Mouse (Mus musculus) heart, embryonic 15.5 days (tissue): Measurements from ENCODE around the gene Daxx. TPM values are rescaled to one million over a fixed set of nuclear protein-coding genes. Genes with fewer than 3 reads are reported as not detected.
"Not testable (repeated sequence)": the region's sequence is repeated elsewhere in the genome, so short reads cannot be mapped to it uniquely, and the experiment has no call there.

Source experiments
- ATAC-seq: fragments of 200-750 bp; cut with Nextera tagmentation; replicated peaks from 2 replicates; pipeline ENCODE4 v1.8.0; 2017; ENCODE audit warnings: low read depth, moderate TSS enrichment; ENCODE audit not compliant: insufficient number of reproducible peaks, insufficient read depth, low FRiP score
- H3K27ac ChIP-seq: fragments of 300-500 bp; sonication (generic); 2 replicates; pipeline ENCODE4 v1.5.1; 2015; ENCODE audit warnings: mild to moderate bottlenecking, inconsistent platforms
- H3K27me3 ChIP-seq: fragments of 300-500 bp; sonication (generic); 2 replicates; pipeline ENCODE4 v1.6.1; 2015; ENCODE audit warnings: inconsistent platforms
- H3K36me3 ChIP-seq: fragments of 300-500 bp; sonication (generic); 2 replicates; pipeline ENCODE4 v1.6.1; 2015; ENCODE audit warnings: mild to moderate bottlenecking, inconsistent platforms
- H3K4me1 ChIP-seq: fragments of 300-500 bp; sonication (generic); replicated peaks from 2 replicates; pipeline ENCODE4 v1.6.1; 2015; ENCODE audit warnings: inconsistent platforms
- H3K4me2 ChIP-seq: fragments of 300-500 bp; sonication (generic); 2 replicates; pipeline ENCODE4 v1.6.1; 2015; ENCODE audit warnings: inconsistent platforms, mild to moderate bottlenecking, moderate library complexity
- H3K4me3 ChIP-seq: fragments of 300-500 bp; sonication (generic); 2 replicates; pipeline ENCODE4 v1.5.1; 2015; ENCODE audit warnings: mild to moderate bottlenecking, inconsistent platforms
- H3K9ac ChIP-seq: fragments of 300-500 bp; sonication (generic); 2 replicates; pipeline ENCODE4 v1.6.1; 2015; ENCODE audit warnings: mild to moderate bottlenecking, inconsistent platforms
- H3K9me3 ChIP-seq: fragments of 300-500 bp; sonication (generic); replicated peaks from 2 replicates; pipeline ENCODE4 v1.6.1; 2016; ENCODE audit warnings: inconsistent platforms
- WGBS: fragments of 180-500 bp; shearing (Covaris S2); methylation state at CpG from one replicate; pipeline ENCODE4 v1.1.7; 2015; ENCODE audit warnings: mixed read lengths; 5-methylcytosine and 5-hydroxymethylcytosine counted together
- polyA plus RNA-seq: library from polyadenylated mRNA; unstranded; fragments of >200 nt; fragmentation: Nextera tagmentation; extraction: Ambion mirVana; gene quantifications from 2 replicates; pipeline ENCODE4 v1.2.1, GENCODE M21; 2015

The Daxx gene
- polyA plus RNA-seq, result 27.1 and 36.7 TPM in 2 replicates

DNA sequence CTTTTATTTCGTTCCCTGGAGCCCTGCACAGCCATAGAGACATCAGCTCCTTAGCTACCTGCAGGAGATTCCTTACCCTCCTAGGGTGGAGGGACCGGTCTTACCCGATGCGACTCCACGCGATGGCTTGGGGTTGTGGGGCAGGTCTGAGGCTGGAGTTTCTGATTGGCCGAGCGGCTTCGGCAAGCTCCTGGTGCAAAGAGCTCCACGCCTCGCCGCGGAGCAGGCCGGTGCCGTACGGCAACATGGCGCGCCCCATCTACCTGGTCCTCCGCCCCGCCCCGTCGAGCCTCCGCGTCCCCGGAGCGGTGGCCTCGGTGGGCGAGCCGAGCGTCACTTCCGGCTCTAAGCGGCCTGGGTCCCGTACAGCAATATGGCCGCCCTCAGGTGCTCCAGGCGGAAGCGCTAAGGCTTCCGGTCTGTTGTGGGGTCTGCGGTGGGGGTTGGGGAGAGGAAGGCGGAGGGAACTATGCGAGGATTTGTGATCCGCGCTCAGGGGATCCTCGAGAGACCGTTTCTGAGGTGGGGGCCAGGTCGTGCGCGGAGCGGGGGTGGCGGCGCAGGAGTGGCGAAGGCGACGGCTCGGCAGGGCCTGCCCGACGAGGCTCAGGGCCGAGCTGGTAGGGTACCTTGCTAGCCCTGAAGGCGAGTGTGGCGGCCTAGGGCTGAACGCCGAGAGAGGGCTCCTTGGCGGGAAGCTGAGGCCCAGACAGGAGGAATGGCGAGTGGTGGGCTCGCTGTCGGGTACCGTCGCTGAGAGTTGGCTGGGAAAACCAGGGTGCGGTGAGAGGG is at the start of gene Daxx:
Gene Daxx, plus strand, starts transcription at position 338 of the 792 bp plus-strand sequence.
- Histone ChIP-seq H3K36me3 (peaks cover 31% of the 10 kb centered on the region), H3K9ac (peak within 1 kb of the TSS; percentile 91), H3K4me1 (peaks cover 23% of the 10 kb centered on the region), H3K4me2 (peak within 1 kb of the TSS; percentile 99), H3K27me3 (no peaks in the 10 kb centered on the region), H3K27ac (peak within 1 kb of the TSS; percentile 93), H3K9me3 (no peaks in the 10 kb centered on the region), H3K4me3 (peak within 1 kb of the TSS; percentile 88)
- WGBS, result under 1% methylated on average over 68 of the region's 68 CpGs
- ATAC-seq, result peak; percentile 97

DNA sequence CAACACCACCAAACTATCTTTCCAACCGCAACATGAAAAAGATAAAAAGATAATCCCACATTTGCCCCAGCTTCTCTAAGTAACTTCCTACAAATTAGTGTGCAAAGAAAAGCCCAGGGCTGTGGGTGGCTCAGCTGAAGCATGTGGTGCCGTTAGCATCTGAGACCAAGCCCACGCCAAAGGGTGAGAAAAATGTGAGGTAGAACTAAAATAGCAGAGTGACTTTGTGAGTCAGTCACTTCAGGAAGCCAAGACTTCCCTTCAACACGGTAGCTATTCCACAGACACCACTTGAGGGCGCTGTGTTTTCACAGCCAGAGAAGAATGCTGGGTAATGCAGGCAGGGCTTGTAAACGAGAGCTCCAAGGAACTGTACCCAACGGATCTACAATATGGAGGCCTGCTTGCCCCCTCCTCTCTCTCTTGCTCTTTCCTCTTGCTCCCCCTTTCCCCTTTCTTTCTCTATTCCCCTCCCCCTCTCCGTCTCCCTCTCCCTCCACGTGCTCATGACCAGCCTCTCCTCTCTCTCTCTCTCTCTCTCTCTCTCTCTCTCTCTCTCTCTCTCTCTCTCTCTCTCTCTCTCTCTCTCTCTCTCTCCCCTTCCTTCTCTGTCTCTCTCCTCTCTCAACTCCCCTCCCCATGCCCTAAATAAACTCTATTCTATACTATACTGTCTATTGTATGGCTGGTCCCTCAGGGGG is 43.7 kb upstream of the Daxx start:
- Histone ChIP-seq H3K9me3 (no peaks in the 10 kb centered on the region), H3K9ac (no peak overlapping the region), H3K4me2 (no peak overlapping the region), H3K27me3 (no peaks in the 10 kb centered on the region), H3K4me3 (no peak overlapping the region), H3K4me1 (peaks cover 4% of the 10 kb centered on the region; the same call in 1 of the 2 replicates), H3K27ac (no peak overlapping the region), H3K36me3 (no peaks in the 10 kb centered on the region)
- 27% methylated on average over 9 of the region's 9 CpGs for WGBS
- 0 out of 2 replicates have a peak, but pooled peaks have one; percentile 22 for ATAC-seq

DNA sequence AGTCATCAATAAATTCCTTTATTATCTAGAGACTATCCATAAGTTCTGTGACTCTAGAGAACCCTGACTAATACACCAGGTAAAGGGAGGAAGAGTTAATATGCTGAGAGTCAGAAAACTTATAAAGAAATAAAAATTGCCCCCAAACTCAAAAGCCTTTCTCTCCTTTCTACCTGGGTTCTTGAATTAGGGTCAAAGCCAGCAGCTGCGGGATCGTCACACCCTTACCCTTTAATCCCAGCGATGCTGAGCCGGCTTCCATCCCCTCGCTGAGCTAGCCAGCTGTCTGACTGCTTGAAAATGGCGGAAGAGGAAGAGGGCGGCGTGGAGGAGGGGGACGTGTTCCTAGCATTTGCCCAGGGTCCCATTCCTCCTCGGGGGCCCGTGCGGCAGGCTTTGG is 35.7 kb upstream of the Daxx start, which contains the start of gene Gm7029:
Gene Gm7029, plus strand, starts transcription at position 301 of the 400 bp plus-strand sequence.
- not testable (repeated sequence) for H3K27me3 ChIP-seq, H3K27ac ChIP-seq, H3K4me3 ChIP-seq, H3K4me2 ChIP-seq, ATAC-seq, H3K9me3 ChIP-seq, H3K9ac ChIP-seq, H3K4me1 ChIP-seq
- H3K36me3 ChIP-seq, result peaks cover 19% of the 10 kb centered on the region; the same call in 1 of the 2 replicates
- 71% methylated on average over 3 of the region's 12 CpGs for WGBS

DNA sequence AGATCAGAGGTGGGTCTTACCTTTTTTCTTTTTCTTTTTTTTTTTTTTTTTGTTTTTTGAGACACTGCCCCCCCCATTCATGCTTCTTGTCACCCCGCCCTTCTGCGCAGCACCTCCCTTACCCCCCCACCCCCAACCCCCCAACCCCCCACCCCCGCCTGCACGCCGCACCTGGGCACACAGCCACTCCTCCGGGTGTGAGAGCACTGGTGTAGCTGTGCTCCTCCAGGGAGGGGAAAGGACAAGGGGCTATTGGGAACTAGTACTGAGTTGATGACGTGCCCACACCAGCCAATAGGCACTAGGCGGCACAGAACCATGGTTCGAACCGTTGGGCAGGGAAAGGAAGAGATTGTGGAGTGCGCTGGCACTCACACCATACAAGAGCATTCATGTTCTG is 34.8 kb upstream of the Daxx start:
- H3K27me3 ChIP-seq, result no peaks in the 10 kb centered on the region
- H3K9me3 ChIP-seq, result no peaks in the 10 kb centered on the region
- H3K36me3 ChIP-seq, result peaks cover 19% of the 10 kb centered on the region; the same call in 1 of the 2 replicates
- WGBS, result 83% methylated on average over 6 of the region's 11 CpGs
- ATAC-seq, result no peak
- no peak overlapping the region for H3K9ac ChIP-seq
- no peaks in the 10 kb centered on the region for H3K4me1 ChIP-seq
- no peak overlapping the region for H3K4me2 ChIP-seq
- H3K27ac ChIP-seq, result no peak overlapping the region
- no peak overlapping the region for H3K4me3 ChIP-seq

DNA sequence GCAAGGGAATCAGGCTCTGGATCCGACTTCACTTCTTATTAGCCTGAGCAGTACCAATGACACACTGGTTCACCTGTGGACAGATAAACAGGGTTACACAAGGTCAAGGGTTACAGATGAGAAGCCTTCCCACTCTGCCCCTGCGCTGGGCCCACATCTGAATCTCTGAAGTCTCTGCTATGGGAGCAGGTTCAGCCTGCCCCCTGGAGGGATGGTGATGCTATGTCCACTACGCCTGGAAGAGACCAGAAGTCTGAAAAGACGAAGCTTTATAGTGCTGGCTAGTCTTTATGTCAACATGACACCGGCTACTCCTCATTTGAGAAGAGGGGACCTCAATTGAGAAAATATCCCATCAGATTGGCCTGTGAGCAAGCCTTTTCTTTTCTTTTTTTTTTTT is 33.4 kb upstream of the Daxx start:
- H3K36me3 ChIP-seq, result peaks cover 23% of the 10 kb centered on the region; the same call in 1 of the 2 replicates

DNA sequence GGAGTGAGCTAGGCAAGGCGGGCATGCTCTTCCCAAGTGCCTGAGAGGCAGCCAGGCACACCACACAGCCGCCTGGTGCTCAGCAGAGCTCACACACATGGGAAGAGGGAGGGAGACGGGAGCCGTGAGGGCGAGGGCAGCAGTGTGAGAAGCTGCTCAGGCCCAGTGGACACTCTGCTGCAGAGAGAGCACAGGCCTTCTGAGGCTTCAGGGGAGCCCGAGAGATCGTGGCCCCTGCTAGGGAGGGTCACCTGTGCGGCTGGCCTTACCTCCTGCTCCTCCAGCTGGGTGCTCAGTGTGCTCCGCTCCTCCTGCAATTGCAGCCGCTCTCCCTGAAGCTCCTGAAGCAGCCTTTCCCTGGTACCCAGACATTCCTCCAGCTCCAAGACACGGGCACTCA is 24.9 kb upstream of the Daxx start:
- not testable (repeated sequence) for H3K27ac ChIP-seq, ATAC-seq, H3K27me3 ChIP-seq, H3K9me3 ChIP-seq, H3K4me2 ChIP-seq, H3K4me3 ChIP-seq, H3K9ac ChIP-seq
- H3K4me1 ChIP-seq, result peaks cover 15% of the 10 kb centered on the region
- 92% methylated on average over 10 of the region's 11 CpGs for WGBS
- H3K36me3 ChIP-seq, result peaks cover 23% of the 10 kb centered on the region; the same call in 1 of the 2 replicates

More for the DNA sequence above, 33.4 kb upstream of the Daxx start:
- not testable (repeated sequence) for H3K4me1 ChIP-seq, H3K27ac ChIP-seq, H3K4me3 ChIP-seq, H3K9ac ChIP-seq, ATAC-seq, H3K4me2 ChIP-seq, H3K9me3 ChIP-seq, H3K27me3 ChIP-seq
- whole genome bisulfite sequencing, result 78% methylated on average over 5 of the region's 5 CpGs

DNA sequence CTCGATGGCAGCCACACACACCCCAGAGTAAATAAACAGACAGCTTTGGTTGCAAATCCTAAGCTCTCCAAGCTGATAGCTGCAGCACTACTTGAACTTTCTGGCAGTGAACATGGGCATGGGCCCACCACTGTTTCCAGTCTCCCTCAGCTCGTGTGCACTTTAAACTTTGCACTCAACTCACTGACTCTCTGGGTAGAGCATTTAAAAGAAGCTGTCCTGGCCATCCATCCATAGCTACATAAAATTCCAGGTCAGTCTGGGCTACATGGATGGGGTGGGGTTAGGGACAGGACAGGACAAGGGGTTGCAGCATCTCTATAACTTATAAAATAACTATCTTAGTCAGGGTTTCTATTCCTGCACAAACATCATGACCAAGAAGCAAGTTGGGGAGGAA is 21.4 kb upstream of the Daxx start:
- not testable (repeated sequence) for H3K4me2 ChIP-seq
- 33% methylated on average over 2 of the region's 2 CpGs for WGBS

DNA sequence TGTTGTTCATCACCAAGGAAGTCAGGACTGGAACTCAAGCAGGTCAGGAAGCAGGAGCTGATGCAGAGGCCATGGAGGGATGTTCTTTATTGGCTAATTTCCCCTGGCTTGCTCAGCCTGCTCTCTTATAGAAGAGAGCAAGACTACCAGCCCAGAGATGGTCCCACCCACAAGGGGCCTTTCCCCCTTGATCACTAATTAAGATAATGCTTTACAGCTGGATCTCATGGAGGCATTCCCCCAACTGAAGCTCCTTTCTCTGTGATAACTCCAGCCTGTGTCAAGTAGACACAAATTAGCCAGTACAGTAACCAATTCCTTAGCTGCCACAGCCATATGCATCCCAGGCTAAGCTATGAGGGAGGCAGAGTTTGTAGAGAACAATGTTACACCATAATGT is 21.0 kb upstream of the Daxx start:
- H3K27me3 ChIP-seq, ATAC-seq, H3K9ac ChIP-seq, H3K36me3 ChIP-seq, H3K4me3 ChIP-seq, H3K9me3 ChIP-seq, H3K27ac ChIP-seq: not testable (repeated sequence)
- Histone ChIP-seq H3K4me2 (peak overlapping the region; percentile 72; the same call in 1 of the 2 replicates), H3K4me1 (peaks cover 16% of the 10 kb centered on the region)

More for the DNA sequence above, 21.4 kb upstream of the Daxx start:
- ATAC-seq, H3K36me3 ChIP-seq, H3K27ac ChIP-seq, H3K4me3 ChIP-seq, H3K9ac ChIP-seq, H3K9me3 ChIP-seq, H3K27me3 ChIP-seq: not testable (repeated sequence)
- H3K4me1 ChIP-seq, result peaks cover 16% of the 10 kb centered on the region

DNA sequence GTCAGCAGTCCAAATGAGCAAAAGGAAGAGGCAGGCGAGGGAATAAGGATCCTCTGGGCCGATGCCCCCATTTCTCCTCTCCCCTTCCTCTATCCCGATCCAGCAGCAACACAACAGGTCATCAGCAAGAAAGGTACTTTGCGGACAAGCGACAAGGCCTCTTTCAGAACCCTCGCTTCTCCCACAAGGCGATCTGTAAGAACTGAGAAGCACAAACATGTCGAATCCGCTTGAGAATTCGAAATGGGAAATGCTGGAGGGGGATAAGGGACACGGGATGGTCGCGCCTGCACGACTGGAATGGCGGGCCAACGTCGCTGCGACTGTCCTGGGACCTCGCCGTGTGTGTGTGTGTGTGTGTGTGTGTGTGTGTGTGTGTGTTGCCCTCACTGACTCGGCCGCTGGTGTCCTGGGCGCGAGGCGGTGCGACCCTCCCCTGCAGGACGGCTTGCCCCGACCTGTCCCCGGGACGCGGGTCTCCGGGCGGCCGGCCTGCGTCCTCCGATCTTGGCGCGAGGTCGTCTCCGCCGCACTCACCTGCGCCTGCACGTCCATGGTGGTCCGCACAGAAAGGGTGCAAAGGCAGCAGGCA is 19.2 kb upstream of the Daxx start:
- H3K27me3 ChIP-seq, ATAC-seq, H3K36me3 ChIP-seq, H3K9me3 ChIP-seq: not testable (repeated sequence)
- Histone ChIP-seq H3K4me1 (peaks cover 16% of the 10 kb centered on the region), H3K4me3 (peak overlapping the region; percentile 72), H3K9ac (peak overlapping the region; percentile 66), H3K4me2 (peak overlapping the region; percentile 72), H3K27ac (peak overlapping the region; percentile 58)
- WGBS, result 0% methylated on average over 38 of the region's 44 CpGs

DNA sequence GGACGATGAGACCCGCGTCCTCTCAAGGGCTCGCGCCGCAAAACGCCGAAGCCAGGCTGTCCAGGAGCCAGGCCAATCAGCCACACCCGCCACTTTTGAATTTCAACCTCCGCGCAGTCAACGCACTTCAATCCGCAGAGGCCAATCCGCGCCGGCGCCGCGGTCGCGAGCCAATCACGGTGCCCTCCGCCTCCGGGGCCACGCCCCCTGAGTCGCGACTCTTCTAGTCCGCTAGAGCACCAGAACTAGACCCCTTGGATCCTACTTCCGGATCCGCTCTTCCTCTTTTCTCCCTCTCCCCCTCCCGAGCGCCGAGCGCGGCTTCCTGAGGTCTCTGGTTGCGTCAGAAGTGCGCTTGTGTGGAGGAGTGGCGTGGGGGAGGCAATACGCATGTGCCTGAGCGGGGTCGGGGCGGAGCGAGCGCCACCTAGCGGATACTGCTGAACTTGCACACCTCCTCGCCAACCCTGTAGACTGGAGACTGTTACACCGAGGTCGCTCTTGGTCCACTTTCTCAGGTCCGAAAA is 18.6 kb upstream of the Daxx start, which contains the start of gene Kifc1:
Gene Kifc1, minus strand, starts transcription at position 129 of the 527 bp plus-strand sequence.
- peaks cover 4% of the 10 kb centered on the region; the same call in 1 of the 2 replicates for H3K36me3 ChIP-seq

DNA sequence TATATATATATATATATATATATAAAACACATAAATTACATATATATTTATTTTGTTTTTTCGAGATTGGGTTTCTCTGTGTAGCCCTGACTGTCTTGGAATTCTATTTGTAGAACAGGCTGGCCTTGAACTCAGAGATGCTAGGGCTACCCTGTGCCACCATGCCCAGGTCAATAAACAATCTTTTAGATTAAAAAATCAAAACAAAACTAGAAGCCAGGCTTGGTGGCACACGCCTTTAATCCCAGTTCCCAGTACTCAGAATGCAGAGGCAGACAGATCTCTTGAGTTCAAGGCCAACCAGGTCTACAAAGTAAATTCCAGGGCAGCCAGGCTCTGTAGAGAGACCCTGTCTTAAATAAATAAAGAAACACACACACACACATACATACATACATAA is 17.9 kb upstream of the Daxx start:
- Histone ChIP-seq H3K27ac (no peak overlapping the region), H3K4me2 (no peak overlapping the region), H3K4me3 (no peak overlapping the region), H3K9me3 (no peaks in the 10 kb centered on the region), H3K27me3 (no peaks in the 10 kb centered on the region), H3K9ac (no peak overlapping the region), H3K4me1 (peaks cover 16% of the 10 kb centered on the region), H3K36me3 (no peaks in the 10 kb centered on the region)
- no peak for ATAC-seq
- 55% methylated on average over 2 of the region's 2 CpGs for WGBS

More for the DNA sequence above, 18.6 kb upstream of the Daxx start, which contains the start of gene Kifc1:
- peak; percentile 99 for ATAC-seq
- no peaks in the 10 kb centered on the region for H3K27me3 ChIP-seq
- WGBS, result under 1% methylated on average over 49 of the region's 49 CpGs
- peak within 1 kb of the TSS; percentile 58 for H3K27ac ChIP-seq
- no peaks in the 10 kb centered on the region for H3K9me3 ChIP-seq
- peak within 1 kb of the TSS; percentile 72 for H3K4me2 ChIP-seq
- H3K4me3 ChIP-seq, result peak within 1 kb of the TSS; percentile 72
- peaks cover 16% of the 10 kb centered on the region for H3K4me1 ChIP-seq
- peak within 1 kb of the TSS; percentile 66 for H3K9ac ChIP-seq
